Mouse (Mus musculus) liver (tissue): ENCODE results near the gene Itgb1.

Experiments
- DNase-seq: peaks from one replicate; pipeline ENCODE4 v3.0.0-alpha.2; 2020; ENCODE audit warnings: mixed read lengths

The Itgb1 gene

DNA sequence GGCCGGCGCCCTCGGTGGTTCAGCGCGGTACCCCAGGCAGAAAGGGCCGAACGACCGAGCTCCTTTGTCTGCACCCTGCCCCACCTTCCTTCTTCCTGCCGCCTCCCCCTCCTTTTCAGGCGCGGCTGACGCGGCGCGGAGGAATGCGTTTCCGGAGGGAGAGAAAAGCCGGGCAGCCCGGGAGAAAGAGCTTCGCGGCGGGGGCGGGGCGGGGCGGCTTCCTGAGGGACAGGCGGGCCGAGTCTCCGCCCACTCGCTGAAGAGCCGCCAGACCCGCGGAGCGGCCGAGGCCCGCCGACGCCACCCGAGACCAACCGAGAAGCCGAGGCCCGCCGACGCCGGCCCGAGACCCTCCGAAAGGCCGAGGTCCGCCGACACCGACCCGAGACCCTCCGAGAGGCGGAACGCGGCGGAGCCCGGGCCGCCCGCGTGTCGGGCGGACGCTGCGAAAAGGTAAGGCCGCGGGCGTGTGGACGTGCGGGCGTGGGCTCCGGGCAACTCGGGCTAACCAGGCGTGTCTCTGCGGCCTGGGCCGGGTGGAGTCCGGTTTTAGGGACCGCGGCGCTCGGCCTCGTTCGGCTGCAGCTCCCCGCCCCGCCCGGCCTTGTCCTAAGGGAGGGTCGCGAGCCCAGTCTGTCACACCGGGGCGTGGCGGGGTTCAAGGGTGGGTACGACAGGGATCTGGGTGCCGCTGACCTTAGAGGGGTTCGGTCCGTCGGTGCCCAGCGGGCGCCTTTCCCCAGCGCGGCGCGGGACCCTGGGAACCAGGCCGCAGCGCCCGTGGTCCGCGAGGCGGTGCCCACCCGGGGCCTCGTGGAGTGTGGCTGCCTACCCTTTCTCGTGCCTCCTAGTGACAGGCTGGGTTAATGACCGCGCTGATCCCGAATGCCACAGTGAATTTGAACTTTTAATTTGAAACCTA is at the start of gene Itgb1:
Gene Itgb1, plus strand, starts transcription at position 148 of the 922 bp plus-strand sequence.
- DNase-seq, result peak; percentile 96

DNA sequence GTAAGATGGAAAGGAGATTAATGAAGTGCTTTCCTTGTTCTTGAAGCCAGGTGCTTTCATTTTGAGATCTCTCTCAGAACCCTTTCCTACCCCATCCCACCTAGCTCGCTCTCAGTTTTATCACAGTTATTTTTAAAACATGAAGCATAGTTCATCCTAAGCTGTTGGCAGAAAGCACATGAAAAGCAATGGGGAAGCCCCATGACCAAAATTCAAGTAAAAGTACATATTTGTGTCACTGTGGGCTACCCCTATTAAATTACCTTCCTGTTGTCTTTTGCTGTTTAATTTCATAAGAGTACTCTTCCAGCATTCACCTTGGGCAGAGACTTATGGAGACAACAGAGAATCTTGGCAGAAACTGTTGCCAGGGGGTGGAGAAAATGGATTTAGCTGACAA is 42.4 kb upstream of the Itgb1 start:
- no peak for DNase-seq

DNA sequence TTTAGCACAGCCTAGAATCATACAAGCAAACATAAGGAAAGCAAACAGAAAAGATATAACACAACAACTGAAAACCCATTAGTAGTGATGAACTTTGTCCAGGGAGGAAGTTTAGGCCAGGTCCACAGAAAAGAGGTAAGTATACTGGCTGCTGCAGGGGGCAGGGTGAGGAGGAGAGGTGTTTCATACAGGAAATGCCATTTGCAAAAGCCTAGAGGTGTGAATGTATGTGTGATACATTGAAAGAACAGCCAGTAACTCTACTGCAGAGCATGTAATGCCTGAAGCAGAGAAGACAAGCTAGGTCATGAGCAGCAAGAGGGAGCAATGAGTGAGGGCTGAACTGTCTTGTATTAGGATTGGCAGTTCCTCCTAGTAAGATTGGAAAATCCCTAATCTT is 40.0 kb upstream of the Itgb1 start:
- DNase-seq, result no peak

DNA sequence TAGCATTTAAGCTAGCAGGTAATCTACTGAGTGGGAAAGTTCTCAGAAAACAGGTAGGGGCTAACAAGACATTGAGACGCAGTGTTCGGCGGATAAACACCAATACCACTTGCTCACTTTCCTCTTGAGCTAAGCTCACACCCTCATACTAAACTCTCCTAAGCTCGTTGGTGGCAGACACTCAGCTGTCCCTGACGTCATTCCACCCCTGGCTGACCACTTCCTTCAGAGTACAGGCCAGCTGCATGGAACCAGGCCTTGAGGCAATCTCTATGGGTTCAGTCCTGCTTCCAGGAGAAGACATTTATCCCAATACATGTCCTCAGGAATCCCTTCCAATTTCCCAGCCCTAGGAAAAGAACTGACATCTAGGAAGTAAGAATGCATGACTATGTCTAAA is 39.0 kb upstream of the Itgb1 start:
- DNase-seq, result no peak

DNA sequence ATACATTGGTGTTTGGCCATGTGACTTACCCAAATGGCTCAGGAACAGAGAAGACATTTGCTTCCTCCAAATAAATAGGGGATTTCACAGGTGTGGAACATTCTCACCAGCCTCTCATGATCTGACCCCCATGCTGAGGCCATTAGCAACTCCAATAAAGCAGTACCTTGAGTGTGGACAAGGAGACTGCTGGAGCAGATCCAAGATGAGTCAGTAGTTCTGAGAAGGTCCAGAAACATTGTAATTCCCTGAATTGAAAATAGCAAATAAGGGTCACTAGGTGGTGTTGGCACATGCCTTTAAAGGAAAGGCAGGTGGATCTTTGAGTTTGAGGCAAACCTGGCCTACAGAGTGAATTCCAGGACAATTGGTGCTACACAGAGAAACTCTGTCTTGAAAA is 37.4 kb upstream of the Itgb1 start:
- no peak for DNase-seq

DNA sequence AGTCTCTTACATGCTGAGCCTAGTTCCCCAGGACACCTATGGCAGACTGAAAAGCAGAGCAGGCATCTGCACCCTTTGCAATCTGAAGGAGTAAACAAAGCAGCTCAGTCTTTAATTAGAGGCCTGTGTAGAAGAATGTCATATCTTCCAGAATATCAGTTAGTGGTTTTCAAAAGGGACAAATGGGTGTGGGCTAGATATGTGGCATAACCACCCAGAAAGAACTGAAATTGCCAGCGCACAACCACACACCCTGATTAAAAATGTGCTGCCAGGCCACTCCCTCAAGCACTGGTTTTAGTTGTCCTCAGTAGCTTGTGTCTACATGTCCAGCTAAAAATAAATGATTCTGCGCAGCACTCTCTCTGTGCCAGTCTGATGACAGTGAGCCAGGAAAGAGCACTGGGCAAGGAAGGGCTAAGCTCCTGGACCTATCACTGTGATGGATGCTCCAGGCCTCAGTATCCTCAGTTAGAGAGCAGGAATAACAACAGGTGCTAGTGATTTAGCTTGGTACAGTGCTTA is 35.1 kb upstream of the Itgb1 start:
- DNase-seq, result no peak

DNA sequence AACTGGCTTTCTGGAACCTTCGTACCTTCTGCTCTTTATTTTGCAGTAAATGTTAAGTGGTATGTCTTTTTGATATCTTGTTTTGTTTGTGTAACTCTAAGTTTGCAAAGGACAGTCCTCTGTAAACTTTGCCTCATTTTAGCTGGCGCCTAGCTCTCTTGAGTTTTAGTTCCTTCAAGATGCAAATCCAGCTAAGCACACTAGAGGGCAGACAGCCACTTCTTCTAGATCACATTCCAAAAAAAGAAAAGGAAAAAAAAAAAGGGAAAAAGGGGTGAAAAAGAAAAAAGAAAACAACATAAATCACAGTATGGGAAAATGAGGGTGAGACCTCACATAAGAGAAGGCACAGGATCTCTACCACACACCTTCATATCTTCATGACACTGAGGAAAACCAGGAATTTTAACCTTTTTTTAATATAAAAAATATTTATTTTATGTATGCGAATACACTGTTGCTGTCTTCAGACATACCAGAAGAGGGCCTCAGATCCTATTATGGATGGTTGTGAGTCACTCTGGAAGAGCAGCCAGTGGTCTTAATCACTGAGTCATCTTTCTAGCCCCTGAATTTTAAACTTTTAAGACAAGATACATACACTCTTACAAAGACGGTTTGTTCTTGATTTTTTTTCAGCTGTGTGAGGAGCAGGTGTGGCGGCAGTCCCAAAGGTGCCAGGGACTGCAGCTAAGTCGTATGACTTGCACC is 32.9 kb upstream of the Itgb1 start:
- DNase-seq, result peak; percentile 25

DNA sequence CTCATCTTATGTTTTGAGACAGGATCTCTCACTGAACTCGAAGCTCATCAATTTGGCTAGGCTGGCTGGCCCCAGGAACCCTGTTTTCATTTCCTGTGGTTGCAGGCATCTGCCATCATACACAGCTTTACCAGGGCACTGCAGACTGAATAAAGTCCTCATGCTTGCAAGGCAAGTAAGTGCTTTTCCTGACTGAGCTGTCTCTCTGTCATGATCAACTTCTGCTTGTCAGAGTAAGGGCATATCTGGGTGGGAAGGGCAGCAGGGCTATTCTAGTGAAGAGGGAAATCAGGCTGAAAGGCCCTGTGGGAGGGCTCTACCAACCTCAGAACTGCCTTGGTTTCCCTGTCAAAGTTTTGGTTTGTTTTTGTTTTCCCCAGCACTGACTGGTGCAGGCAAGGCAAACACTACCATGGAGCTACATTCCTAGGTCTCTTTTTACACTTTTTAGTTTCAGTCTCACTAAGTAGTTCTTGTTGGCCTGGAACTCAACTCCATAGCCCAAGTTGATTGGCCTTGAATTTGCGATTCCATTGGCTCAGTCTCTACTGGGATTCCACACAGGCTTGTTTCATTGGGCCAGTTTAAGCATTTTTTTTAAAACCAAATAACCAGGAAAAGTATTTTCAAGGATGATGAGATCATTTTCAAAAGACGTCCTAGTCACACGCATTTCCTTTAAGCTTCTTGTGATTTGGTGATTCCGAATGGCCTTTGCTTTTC is 31.7 kb upstream of the Itgb1 start:
- DNase-seq, result no peak

DNA sequence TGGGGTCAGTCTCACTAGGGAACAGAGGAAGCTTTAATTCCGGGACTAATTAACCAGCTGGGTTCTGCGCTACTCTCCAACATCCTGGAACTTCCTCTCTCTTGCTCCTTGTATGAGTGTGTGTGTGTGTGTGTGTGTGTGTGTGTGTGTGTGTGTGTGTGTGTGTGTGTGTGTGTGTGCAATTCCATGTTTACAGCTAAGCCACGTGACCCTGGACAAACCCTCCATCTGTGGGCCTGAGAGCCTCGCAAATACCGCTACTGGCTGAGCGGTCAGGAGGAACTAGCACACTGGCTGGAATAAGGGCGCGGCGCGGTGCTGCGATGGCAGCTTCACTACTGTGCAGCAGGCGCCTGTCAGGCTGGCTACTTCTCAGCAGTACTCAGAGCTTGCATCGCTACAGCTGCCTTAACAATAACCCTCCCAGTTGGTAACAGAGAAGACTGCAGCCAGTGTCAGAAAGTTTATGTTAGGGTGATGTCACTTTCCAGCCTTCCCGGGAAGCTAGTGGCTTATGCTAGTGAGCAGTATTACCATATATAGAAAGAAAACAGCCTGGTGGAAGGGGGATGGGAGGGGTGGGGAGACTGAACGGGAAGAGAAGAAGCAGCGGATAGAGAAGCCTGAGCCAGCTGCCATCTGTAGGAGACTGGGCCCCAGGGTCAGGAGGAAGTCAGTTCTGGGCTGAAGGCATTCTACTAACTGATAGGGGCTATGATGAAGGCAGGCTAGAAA is 30.9 kb upstream of the Itgb1 start:
- DNase-seq, result peak; percentile 75

DNA sequence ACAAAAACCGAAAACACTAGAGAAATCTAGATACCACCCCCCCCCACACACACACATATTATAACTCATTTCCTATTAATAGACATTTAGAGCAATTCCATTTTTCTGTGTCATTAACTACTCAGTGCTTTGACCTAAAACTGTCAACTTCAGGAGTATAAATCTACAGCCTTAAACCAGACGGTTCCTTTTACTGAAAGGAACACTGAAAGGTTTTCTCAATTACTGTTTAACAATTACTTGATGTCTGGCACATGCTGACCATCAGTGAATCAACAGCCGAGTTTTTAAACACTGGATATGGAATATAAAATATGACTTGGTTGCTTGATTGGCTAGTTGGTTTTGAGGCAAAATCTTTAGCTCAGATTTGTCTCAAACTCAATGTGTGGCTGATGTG is 23.3 kb upstream of the Itgb1 start:
- no peak for DNase-seq

DNA sequence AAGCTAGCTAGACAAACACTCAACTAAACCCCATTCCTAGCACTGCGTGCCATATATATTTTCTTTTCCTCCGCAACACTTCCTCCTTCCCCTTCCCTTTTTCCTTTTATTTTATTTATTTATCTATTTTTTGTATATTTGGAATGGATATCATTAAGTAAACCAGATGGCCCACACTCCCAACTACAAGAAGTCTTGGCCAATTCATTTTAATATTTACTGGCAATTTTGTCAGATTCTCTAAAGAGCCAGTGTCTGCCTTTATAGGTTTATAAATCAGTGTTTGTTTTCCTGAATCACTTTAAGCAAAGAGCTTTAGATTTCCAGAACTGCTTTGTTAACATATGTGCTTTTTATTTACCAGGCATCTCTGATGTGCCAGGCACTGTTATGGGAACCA is 22.8 kb upstream of the Itgb1 start:
- DNase-seq, result no peak

DNA sequence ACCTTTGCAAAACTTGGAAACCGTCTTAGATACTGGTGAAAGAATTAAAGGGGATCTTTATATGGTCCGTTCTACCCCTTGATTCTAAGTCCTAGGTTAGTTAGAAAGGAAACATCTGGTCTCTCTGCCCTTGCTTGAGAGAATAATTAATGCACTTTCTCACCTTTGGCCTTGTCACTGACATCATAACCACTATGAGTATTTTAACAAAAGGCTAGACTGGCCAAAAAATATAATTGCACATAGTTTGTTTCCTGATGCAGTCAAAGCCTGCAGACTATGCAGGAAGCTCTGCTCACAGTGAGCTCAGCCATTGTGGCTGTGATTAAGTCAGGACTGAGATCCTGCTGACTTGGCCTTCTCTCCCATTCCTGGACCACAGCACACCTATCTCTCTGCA is 22.3 kb upstream of the Itgb1 start:
- no peak for DNase-seq

DNA sequence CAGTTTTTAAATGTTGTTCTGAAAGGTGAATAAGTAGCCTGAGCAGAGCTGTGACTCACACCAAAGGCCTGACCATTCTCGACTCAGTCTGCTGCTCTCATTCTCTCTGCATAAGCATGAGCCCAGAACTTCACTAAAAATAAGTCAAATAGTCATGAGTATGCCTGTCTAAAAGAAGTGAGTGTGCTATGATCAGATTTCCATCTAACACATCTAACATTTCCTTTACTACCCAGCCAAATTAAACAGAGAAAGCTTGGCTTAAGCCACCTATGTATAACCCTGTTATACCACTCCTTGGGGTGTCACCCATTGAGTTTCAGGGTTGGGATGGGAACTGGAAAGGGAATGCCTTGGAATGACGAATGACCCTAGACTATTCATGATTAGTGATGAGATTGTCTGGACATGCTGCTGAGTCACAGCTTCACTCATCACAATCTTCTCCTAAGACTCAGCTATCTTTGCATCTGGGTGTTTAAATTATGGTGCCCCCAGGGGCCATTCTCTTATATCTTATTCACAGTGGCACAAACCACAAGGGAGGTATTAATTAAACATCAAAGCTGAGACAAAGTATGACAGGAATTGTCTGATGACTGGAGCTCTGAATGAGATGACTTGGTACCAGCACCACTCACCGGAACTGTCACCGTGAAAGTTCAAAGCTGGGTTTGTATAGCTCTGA is 18.7 kb upstream of the Itgb1 start:
- DNase-seq, result no peak

DNA sequence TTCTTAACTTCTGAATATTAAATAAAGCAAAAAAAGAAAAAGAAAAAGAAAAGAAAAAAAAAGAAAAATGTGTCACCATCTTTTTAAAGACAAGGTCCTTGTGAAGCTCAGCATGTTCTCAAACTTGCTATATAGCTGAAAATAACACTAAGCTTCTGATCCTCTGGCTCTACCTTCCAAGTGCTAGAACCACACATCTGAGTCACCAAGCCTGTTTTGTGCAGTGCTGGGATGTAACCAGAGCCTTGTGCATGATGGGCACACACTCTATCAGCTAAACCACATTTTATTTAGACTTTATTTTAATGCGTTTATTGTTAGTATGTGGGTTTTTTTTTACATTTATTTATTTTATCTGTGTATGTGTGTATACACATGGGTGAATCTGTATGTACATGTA is 13.6 kb upstream of the Itgb1 start:
- no peak for DNase-seq

DNA sequence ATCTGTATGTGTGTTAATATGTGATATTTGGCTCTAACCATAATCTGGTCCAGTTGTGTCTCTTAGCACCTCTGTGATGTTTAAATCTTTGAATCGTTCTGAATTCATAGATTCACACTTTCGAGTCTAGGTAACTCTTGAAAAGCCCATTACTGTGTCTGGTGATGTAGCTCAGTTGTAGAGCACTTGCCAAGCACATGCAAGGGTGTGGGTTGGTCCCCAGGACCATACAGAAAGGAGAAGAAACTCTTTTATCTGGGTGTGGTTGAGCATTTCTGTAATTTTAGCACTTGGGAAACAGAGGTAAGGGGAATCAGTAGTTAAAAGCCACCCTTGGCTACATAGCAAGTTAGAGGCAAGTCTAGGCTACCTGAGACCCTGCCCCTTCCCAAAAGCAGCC is 13.0 kb upstream of the Itgb1 start:
- no peak for DNase-seq

DNA sequence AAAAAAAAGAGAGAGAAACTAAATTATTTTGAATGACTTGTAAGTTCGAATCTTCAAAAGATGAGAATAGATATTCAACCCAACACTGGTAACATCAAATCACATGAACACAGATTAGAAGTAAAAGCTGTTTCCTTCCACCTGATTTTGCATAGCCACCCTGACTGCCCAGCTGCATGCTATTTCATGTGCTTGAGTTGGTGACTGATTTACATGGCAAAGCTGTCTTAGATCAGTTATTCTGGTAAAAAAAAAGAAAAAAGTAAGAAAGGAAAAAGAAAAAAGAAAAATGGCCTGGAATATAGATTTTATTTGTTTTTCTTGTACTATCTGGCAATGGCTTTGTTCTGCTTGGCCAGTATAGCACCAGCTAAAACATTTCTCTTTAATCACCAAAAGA is 12.5 kb upstream of the Itgb1 start:
- DNase-seq, result no peak

DNA sequence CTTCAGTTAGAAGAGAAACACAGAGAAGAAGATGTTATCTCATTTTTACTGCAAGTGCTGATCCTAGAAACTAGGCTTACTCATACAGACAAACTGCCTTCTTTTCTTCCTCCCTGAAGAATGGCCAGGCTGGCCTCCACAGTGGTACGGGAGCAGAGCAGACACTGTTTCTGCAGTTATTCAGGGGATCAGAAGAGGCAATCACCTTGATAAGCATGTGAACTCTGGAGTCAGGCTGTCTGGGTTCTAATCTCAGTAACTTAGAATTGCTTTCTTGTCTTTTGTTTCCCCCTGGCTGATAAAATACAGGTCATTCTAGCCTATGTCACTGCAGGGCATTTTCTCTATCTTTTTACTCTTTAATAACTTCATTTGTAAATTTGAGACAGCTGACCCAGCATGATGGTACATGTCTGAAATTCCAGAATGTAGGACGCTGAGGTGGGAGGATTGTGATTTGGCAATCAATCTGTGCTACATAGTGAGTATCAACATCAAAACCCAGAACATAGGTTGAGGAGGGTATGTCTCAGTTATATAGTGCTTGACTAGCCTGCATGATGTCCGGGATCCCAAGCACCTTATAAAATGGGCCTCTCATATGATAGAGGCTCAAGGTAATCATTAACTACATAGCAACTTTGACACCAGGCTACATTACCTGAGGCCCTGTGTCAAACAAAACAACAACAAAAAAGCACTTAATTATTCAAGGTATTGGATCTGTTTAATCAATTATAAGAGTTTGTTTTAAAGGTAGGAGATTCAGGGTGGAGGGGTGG is 9.4 kb upstream of the Itgb1 start:
- DNase-seq, result no peak

DNA sequence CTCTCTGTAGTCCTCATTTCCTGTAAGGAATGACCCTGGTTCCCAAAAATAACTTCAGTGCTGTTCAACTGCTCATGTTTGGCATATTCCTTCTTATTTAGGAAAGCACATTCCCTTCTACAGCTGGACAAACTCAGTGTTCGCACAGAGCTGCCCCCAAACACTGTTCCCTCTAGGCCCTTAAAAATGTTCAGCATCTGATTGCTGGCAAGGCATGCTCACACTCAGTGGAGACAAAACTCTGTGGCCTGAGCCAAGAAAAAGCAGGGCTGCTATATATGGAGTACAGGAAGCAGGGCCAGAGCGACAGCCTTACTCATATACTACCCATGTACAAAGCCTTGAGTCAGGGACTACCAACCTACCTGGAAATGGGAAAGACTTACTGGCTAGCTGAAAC is 5.5 kb upstream of the Itgb1 start:
- no peak for DNase-seq

DNA sequence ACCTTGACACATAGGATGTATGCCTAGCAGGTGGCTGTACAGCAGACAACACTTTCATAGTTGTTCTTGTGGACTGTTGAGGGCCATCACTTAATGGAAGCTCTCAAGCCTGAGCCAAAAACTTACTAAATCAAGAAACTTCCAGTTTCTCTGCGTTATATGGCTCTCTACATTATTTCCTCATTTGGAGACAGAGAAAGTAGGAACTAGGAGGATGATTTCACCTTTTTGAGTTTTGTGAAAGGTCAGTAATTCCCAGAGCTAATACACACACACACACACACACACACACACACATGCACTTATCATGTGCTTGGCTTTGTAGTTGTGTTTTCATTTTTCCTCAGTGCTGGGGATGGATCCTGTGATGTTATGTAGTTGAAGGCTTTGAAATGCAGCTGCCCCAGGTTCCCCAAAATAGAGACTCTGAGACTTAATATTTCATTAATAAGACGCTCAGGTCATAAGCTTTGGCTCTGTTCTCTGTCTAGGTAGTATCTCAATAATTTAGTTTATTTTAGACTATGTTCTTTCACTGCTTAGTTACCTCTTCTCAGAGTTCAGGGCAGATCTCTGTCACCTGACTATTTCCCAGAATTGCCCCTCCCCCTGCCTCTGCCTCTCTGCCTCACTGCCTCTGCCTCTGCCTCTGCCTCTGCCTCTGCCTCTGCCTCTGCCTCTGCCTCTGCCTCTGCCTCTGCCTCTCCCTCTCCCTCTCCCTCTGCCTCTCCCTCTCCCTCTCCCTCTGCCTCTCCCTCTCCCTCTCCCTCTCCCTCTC is 4.7 kb upstream of the Itgb1 start:
- peak; percentile 40 for DNase-seq

DNA sequence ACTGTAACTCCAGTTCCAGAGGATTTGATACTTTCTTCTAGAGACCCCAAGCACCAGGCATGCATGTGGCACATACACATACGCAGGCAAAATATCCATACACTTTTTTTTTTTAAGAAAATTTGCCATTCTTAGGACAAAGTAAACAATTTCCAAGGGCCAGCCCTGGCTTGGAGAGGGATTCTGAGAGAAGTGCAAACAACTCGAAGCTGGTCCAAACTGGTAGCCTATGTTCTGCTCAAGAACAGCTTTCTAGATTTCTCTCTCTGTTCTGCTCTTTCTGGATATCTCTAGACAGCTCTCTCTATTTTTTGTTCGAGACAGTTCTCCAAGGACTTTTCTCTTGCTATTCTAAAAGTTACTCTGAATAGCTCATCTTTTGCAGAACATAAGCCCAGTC is 3.5 kb upstream of the Itgb1 start:
- DNase-seq, result no peak
